Mouse (Mus musculus) heart, postnatal 4 days (tissue): ENCODE measurements around the gene Pik3cb. TPM values are rescaled to one million over a fixed set of nuclear protein-coding genes. Genes with fewer than 3 reads are reported as not detected.

Experiments used
- DNase-seq: peaks from one replicate; pipeline ENCODE4 v3.0.0; 2021
- total RNA-seq, 2 experiments: library from RNA; stranded (reverse); gene quantifications; 2 replicates each; pipeline ENCODE4 v1.2.3; 2021

Gene Pik3cb
- total RNA-seq, 2 experiments from 2014 or later: 11.0 to 11.6 TPM

DNA sequence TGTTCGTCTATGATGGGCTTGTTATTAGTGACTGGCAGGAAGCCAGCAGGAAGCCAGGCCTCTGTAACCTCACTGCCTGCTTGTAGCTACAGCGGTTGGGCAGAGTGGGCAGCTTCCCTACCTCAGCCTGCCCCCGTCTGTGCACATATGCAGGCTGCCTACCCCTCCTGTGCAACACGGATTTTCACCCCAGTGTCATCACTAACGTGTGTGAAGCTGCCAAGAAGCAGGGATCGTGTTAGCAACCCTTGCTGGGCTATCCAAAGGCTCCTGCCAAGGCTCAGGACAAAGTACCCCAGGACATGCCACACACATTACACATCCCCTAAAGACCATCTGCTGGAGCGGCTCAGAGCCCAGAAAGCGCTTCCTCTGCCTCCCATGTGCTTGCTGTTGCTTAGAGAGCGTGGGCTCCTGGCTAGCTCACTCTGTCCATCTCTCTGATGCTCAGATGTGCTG is 140.5 kb downstream of the Pik3cb start:
- no peak for DNase-seq

DNA sequence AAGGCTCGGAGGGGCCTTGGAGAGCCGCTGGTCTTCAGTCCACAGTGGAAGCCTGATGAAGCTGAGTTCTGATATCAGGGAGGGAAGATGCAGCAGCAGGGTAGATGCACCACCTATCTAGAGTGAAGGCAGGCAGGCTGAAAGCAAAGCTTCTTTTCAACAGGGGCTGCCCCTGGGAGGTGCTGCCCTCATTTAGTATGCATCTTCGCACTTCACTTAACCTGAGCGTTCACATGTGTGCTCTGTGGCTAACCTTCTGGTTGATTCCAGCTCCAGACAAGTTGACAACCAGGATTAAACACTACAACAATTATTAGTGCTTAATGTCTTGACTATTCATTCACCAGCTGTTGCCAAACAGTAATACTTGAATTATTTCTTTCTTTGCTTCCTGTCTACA is 146.3 kb downstream of the Pik3cb start:
- DNase-seq: no peak

DNA sequence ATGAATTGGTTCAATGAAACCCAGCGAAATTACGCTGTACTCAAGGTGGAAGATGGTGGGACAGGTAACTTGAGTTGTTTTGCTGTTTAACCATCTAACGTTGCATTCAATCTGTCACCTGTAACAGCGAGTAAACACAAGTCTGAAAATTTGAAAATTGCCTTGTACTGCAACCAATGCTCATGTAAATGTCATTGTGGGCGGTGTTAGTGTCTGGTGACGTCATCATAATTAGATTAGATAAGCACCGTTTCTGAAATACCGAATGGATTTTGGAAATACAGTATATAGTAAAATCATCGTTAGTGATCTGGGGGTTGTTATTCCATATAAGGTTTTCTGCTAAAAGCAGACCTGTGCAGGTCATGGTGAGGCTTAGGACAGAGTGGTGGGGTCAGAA is 153.3 kb downstream of the Pik3cb start:
- DNase-seq: no peak

Other genes starting within 250 kb of the Pik3cb start
- gene 7420426K07Rik, start 237.5 kb downstream of the Pik3cb start, total RNA-seq: not detected
- not detected for gene Foxl2, start 185.3 kb downstream of the Pik3cb start, total RNA-seq
- gene Faim, start 154.2 kb downstream of the Pik3cb start, total RNA-seq: 10 to 100 TPM; 12.5 to 14.2 TPM
- gene Gm1123, start 104.9 kb downstream of the Pik3cb start, total RNA-seq: not detected
- not detected for gene Faiml, start 96.6 kb upstream of the Pik3cb start, total RNA-seq
- gene Cep70, start 102.7 kb upstream of the Pik3cb start, total RNA-seq: 10 to 100 TPM; 12.7 to 13.9 TPM
- 1 to 10 TPM in 1 of 2 experiments, under 1 TPM in 1; 0.77 to 1.2 TPM for gene Esyt3, start 217.9 kb upstream of the Pik3cb start, total RNA-seq